Mouse (Mus musculus) G1E (cell line): ENCODE results near the gene B430306N03Rik. TPM values are rescaled to one million over a fixed set of nuclear protein-coding genes. Genes with fewer than 3 reads are reported as not detected.

Experiments
- ATAC-seq: 2 replicates; pipeline ENCODE4 v1.8.0; 2016; ENCODE audit warnings: mild to moderate bottlenecking; ENCODE audit not compliant: insufficient number of reproducible peaks, poor library complexity, low FRiP score, severe bottlenecking; ENCODE audit errors: extremely low read depth
- DNase-seq: peaks from one replicate; pipeline ENCODE4 v3.0.0; 2012; ENCODE audit warnings: low spot score
- H3K27me3 ChIP-seq: 2 replicates; pipeline ENCODE4 v1.6.1; 2012; ENCODE audit warnings: mild to moderate bottlenecking, low read length, inconsistent platforms; ENCODE audit not compliant: insufficient read depth
- H3K36me3 ChIP-seq: replicated peaks from 2 replicates; pipeline ENCODE3; 2012; ENCODE audit warnings: mild to moderate bottlenecking, inconsistent platforms
- H3K4me1 ChIP-seq: 2 replicates; pipeline ENCODE4 v1.6.1; 2012; ENCODE audit warnings: low read depth, low read length, inconsistent platforms, mixed read lengths; ENCODE audit not compliant: insufficient read depth
- H3K4me3 ChIP-seq: 2 replicates; pipeline ENCODE4 v1.5.1; 2012; ENCODE audit warnings: low read depth, mild to moderate bottlenecking, inconsistent platforms, low read length, moderate library complexity, mixed read lengths
- H3K9me3 ChIP-seq: replicated peaks from 2 replicates; pipeline ENCODE4 v1.6.1; 2012; ENCODE audit warnings: inconsistent platforms
- CTCF ChIP-seq: IDR thresholded peaks from 2 replicates; pipeline ENCODE4 v1.5.1; 2012; ENCODE audit warnings: low read depth, low read length, inconsistent platforms, mixed read lengths
- GATA1 ChIP-seq: IDR thresholded peaks from 2 replicates; pipeline ENCODE4 v1.6.1; 2012; ENCODE audit warnings: borderline replicate concordance, low read length, inconsistent platforms, mixed read lengths
- GATA2 ChIP-seq: IDR thresholded peaks from 2 replicates; pipeline ENCODE4 v1.6.1; 2012; ENCODE audit warnings: low read depth, low read length, inconsistent platforms, borderline replicate concordance
- POLR2AphosphoS5 ChIP-seq: IDR thresholded peaks from 2 replicates; pipeline ENCODE4 v1.6.1; 2012; ENCODE audit warnings: low read depth, low read length, inconsistent platforms; ENCODE audit not compliant: insufficient replicate concordance
- TAL1 ChIP-seq: conservative IDR thresholded peaks from 2 replicates; pipeline ENCODE4 v1.6.1; 2012; ENCODE audit warnings: low read depth, low read length, inconsistent platforms, mixed read lengths
- polyA plus RNA-seq: library from polyadenylated mRNA; stranded (reverse); fragments of >175 nt; gene quantifications from 2 replicates; pipeline ENCODE4 v1.2.3, GENCODE M21; 2012
- total RNA-seq, 2 experiments: library from RNA; stranded (forward) in 1 of 2; stranded (reverse) in 1 of 2; fragments of 200-1000 nt in 1 of 2; fragments of >200 nt in 1 of 2; fragmentation: Nextera tagmentation in 1 of 2; gene quantifications; 2 replicates each; pipeline ENCODE4 v1.2.3; 2014 to 2017

B430306N03Rik gene
- total and polyA plus RNA-seq, 3 experiments, result 0.20 to 1.7 (median 0.93) TPM

DNA sequence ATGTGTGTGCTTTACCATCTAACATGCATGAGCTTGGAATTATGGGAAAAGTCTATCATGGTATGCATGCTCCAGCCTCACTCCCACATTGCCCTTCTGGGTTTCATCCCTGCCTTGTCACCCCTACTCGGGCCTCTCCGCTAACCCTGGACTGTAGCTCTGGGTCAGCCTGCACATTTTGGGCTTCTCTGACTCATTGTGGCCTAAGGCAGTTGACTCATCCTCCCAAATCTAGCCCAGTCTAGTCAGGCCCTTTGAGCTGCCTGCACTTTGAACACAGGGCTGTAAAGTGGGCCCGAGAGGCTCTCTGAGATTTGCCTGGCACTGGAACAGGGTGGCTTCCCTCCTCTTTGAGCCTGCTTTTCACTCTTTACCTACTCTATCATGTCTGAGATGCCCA is 39.9 kb downstream of the B430306N03Rik start:
- no peak overlapping the region for H3K4me3 ChIP-seq
- ATAC-seq, result no peak
- no peak for DNase-seq
- TF ChIP-seq TAL1 (no peak), POLR2AphosphoS5 (no peak), GATA2 (no peak), CTCF (no peak), GATA1 (no peak)
- no peaks in the 10 kb centered on the region for H3K9me3 ChIP-seq
- peaks cover 13% of the 10 kb centered on the region for H3K27me3 ChIP-seq
- H3K4me1 ChIP-seq, result peaks cover 18% of the 10 kb centered on the region
- no peaks in the 10 kb centered on the region for H3K36me3 ChIP-seq

DNA sequence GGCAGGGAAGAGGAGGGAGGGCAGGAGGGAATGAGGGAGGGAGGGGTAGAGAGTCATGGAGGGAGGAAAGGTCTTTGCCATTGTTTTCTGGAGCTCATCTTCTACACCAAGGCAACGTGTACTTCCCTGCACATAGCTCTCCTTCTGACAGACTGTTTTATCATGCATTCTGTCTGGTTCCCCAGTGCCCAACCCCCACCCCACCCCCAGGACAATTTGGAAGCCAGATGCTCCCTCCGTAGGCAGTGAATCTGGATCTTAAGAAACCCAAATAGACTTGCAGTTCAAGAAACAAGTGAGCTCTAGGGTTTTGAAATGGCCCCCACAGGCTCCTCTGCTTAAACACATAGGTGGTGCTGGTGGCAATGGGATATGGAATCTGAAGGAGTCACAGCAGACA is 42.0 kb downstream of the B430306N03Rik start:
- Histone ChIP-seq H3K36me3 (no peaks in the 10 kb centered on the region), H3K27me3 (peaks cover 3% of the 10 kb centered on the region; the same call in 1 of the 2 replicates), H3K9me3 (no peaks in the 10 kb centered on the region), H3K4me3 (no peak overlapping the region), H3K4me1 (peaks cover 21% of the 10 kb centered on the region)
- no peak for TF ChIP-seq GATA2
- TF ChIP-seq POLR2AphosphoS5, result no peak
- TF ChIP-seq GATA1, result no peak
- no peak for TF ChIP-seq CTCF
- no peak for TF ChIP-seq TAL1
- no peak for DNase-seq
- no peak for ATAC-seq

DNA sequence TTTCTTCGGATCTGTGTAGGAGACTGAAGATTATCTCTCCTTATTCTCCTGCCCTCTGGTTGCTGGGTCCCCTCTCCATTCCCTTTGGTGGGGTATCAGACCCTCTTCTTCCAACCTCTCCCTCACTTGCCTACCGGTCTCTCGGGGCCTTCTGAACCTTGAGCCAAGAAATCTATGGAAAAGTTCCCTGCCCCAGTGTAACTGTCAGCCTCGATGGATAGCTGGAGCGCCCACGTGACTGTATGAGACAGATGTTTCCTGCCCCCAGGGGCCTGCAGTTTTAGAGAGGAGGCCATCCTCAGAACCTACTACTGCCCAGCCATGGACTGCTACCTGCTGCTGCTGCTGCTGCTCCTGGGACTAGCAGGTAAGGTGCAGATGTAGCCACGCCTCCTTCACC is 43.7 kb downstream of the B430306N03Rik start, which contains the start of gene Treml1:
TSS of gene Treml1 (plus strand) at position 301 of the 400 bp plus-strand sequence.
- Histone ChIP-seq H3K4me1 (peaks cover 26% of the 10 kb centered on the region), H3K27me3 (peaks cover 16% of the 10 kb centered on the region), H3K4me3 (no peak within 1 kb of the TSS; the same call in 1 of the 2 replicates), H3K9me3 (no peaks in the 10 kb centered on the region), H3K36me3 (no peaks in the 10 kb centered on the region)
- DNase-seq, result no peak
- ATAC-seq, result 0 out of 2 replicates have a peak, but pooled peaks have one; percentile 35
- no peak for TF ChIP-seq CTCF
- no peak for TF ChIP-seq POLR2AphosphoS5
- TF ChIP-seq GATA2, result no peak

DNA sequence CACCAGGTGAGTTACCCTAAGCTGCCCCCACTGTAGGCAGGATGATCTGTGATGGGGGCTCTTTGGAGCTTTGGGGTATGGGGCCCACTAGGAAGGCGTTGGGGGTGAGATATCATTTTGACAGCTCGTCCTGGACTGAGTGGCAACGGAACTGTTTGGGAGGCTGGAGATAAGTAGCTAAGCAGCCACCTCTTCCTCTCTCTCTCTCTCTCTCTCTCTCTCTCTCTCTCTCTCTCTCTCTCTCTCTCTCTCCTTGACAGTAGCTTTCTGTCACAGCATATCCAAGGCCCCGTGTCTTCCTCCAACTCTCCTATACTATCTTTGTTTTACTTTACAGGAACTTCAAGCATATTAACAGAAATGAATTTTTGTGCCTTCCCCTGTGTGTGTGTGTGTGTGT is 44.5 kb downstream of the B430306N03Rik start:
- Histone ChIP-seq H3K9me3 (no peaks in the 10 kb centered on the region), H3K4me1 (peaks cover 29% of the 10 kb centered on the region), H3K27me3 (peaks cover 23% of the 10 kb centered on the region), H3K4me3 (no peak overlapping the region; the same call in 1 of the 2 replicates), H3K36me3 (no peaks in the 10 kb centered on the region)
- no peak for TF ChIP-seq GATA1
- no peak for TF ChIP-seq GATA2
- no peak for TF ChIP-seq POLR2AphosphoS5
- no peak for TF ChIP-seq TAL1
- no peak for TF ChIP-seq CTCF
- no peak for DNase-seq
- ATAC-seq, result peak; percentile 59

DNA sequence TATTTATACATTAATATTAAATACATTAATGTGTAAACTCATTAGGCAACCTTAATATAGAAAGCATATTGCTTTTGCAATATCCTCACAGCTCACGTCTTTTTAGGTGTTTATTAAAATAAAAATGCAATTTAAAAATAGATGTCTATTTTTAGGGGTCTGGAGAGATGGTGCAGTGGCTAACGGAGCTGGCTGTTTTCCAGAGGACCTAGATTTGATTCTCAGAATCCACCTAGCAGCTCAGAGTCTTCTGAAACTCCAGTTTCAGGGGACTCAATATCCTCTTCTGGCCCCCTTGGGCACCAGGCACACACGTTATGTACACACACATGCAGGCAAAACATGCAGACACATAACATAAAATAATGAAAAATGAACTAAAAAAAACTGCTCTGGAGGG is 46.4 kb downstream of the B430306N03Rik start:
- H3K4me3 ChIP-seq, result no peak overlapping the region
- no peaks in the 10 kb centered on the region for H3K36me3 ChIP-seq
- peaks cover 28% of the 10 kb centered on the region for H3K27me3 ChIP-seq
- H3K9me3 ChIP-seq, result no peaks in the 10 kb centered on the region
- peaks cover 29% of the 10 kb centered on the region for H3K4me1 ChIP-seq
- no peak for TF ChIP-seq CTCF
- TF ChIP-seq POLR2AphosphoS5, result no peak
- TF ChIP-seq TAL1, result no peak
- TF ChIP-seq GATA1, result no peak
- no peak for TF ChIP-seq GATA2
- ATAC-seq, result no peak
- no peak for DNase-seq

DNA sequence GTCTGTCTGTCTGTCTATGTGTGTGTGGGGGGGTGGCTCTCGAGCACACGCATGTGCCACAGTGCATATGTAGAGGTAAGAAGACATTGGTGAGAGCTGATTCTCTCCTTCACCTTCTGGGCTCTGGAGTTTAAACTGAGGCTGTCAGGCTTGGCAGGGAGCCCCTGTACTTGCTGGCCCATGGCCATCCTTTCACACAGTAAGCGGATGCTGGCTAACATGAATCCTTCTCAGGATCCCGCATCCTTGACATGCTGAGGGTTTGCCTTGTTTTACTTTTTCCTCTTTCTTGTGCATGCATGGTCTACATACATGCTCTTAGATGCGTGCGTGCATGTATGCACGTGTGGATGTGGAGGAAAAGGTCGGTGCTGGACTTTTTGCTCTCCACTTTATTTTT is 47.0 kb downstream of the B430306N03Rik start:
- peaks cover 28% of the 10 kb centered on the region for H3K27me3 ChIP-seq
- no peak for DNase-seq
- no peaks in the 10 kb centered on the region for H3K36me3 ChIP-seq
- H3K4me3 ChIP-seq, result no peak overlapping the region
- no peak for TF ChIP-seq POLR2AphosphoS5
- TF ChIP-seq GATA2, result no peak
- no peak for TF ChIP-seq CTCF
- no peak for TF ChIP-seq TAL1
- no peak for TF ChIP-seq GATA1
- H3K9me3 ChIP-seq, result no peaks in the 10 kb centered on the region
- no peak for ATAC-seq
- peaks cover 29% of the 10 kb centered on the region for H3K4me1 ChIP-seq

DNA sequence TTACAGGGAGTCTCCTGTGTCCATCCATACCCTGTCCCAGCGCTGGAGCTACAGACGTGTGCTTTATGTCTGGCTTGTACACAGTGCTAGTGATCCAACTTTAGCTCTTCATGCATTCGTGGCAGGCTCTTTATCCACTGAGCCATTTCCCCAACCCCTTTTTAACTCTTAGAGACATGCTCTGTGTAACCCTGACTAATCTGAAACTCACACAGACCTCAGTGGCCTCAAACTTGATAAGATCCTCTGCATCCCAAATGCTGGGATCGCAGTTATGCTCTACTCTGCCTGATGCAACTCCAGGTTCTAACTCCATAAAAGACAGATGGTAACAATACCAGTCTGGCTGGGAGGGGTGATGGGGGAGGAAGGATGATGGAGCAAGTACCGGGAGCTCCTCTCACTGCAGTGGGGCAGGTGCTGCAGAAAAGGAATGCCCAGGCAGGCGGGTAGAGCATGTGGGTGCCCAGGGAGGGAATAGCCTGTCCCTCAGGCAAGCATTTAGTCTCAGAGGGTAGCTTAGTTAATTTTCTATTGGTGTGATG is 47.6 kb downstream of the B430306N03Rik start:
- H3K4me3 ChIP-seq, result no peak overlapping the region
- peaks cover 29% of the 10 kb centered on the region for H3K4me1 ChIP-seq
- ATAC-seq (no peak), DNase-seq (no peak)
- no peaks in the 10 kb centered on the region for H3K36me3 ChIP-seq
- TF ChIP-seq GATA1 (no peak), TAL1 (no peak), GATA2 (no peak), CTCF (no peak), POLR2AphosphoS5 (no peak)
- peaks cover 31% of the 10 kb centered on the region for H3K27me3 ChIP-seq
- no peaks in the 10 kb centered on the region for H3K9me3 ChIP-seq
